Mouse (Mus musculus) monocyte, adult 2 months (primary cell): ENCODE results near the gene Rmnd5b.
A peak's percentile ranks its signal among the peaks of the same experiment; 100 is the strongest.

Experiments used
- DNase-seq, 2 experiments: peaks; one replicate each; pipeline ENCODE4 v3.0.0; 2022; ENCODE audit warnings: low spot score in 2 of 2, low read depth in 1 of 2

The Rmnd5b gene

GRCm38 (mm10) chr11:51593849-51594248 is 41.8 kb downstream of the Rmnd5b start:
- DNase-seq, result no peak

GRCm38 (mm10) chr11:51593368-51593767 is 42.3 kb downstream of the Rmnd5b start:
- no peak for DNase-seq

- no peak for DNase-seq
Observed at GRCm38 (mm10) chr11:51591915-51592314, 43.8 kb downstream of the Rmnd5b start.

- DNase-seq, result no peak
Observed at GRCm38 (mm10) chr11:51591168-51591567, 44.5 kb downstream of the Rmnd5b start.

GRCm38 (mm10) chr11:51590002-51590401 is 45.7 kb downstream of the Rmnd5b start:
- DNase-seq, result no peak

- no peak for DNase-seq
Observed at GRCm38 (mm10) chr11:51588833-51589232, 46.9 kb downstream of the Rmnd5b start.

GRCm38 (mm10) chr11:51587059-51587458 is 48.6 kb downstream of the Rmnd5b start:
- DNase-seq, result no peak

- DNase-seq, result no peak
Observed at GRCm38 (mm10) chr11:51586411-51586810, 49.3 kb downstream of the Rmnd5b start.

GRCm38 (mm10) chr11:51585608-51586252 is 50.0 kb downstream of the Rmnd5b start:
- DNase-seq, result no peak

GRCm38 (mm10) chr11:51584431-51585248 is 51.1 kb downstream of the Rmnd5b start, which contains the start of gene Phykpl:
Gene Phykpl (plus strand): TSS chr11:51584757.
- DNase-seq, result peak; percentile 88 to 95

GRCm38 (mm10) chr11:51584057-51584430 is 51.7 kb downstream of the Rmnd5b start:
- no peak for DNase-seq

- DNase-seq, result peak in 1 of 2 experiments; percentile 63
Observed at GRCm38 (mm10) chr11:51582713-51583112, 53.0 kb downstream of the Rmnd5b start.

GRCm38 (mm10) chr11:51579024-51579423 is 56.7 kb downstream of the Rmnd5b start:
- no peak for DNase-seq

- peak in 1 of 2 experiments; percentile 24 for DNase-seq
Observed at GRCm38 (mm10) chr11:51577587-51577986, 58.1 kb downstream of the Rmnd5b start.

- no peak for DNase-seq
Observed at GRCm38 (mm10) chr11:51576454-51576853, 59.2 kb downstream of the Rmnd5b start.
